Mouse (Mus musculus) brain, adult 2 months (tissue): Measurements from ENCODE around the gene Smoc2.

Experiments
- DNase-seq: peaks from one replicate; pipeline ENCODE4 v3.0.0; 2011; ENCODE audit warnings: low read depth, low spot score

The Smoc2 gene

GRCm38 (mm10) chr17:14279177-14279965 lies at the start of gene Smoc2:
TSS of gene Smoc2 (plus strand) at chr17:14279506.
- peak; percentile 31 for DNase-seq

- DNase-seq: no peak
Measured at GRCm38 (mm10) chr17:14230698-14231430, 48.4 kb upstream of the Smoc2 start.

GRCm38 (mm10) chr17:14232629-14233028 lies 46.7 kb upstream of the Smoc2 start:
- peak; percentile 84 for DNase-seq

GRCm38 (mm10) chr17:14233658-14234057 lies 45.6 kb upstream of the Smoc2 start:
- DNase-seq: no peak

GRCm38 (mm10) chr17:14234774-14235389 lies 44.4 kb upstream of the Smoc2 start:
- no peak for DNase-seq

- DNase-seq: no peak
Measured at GRCm38 (mm10) chr17:14237134-14237533, 42.2 kb upstream of the Smoc2 start.

GRCm38 (mm10) chr17:14239960-14240359 lies 39.3 kb upstream of the Smoc2 start:
- peak; percentile 21 for DNase-seq

- DNase-seq: peak; percentile 44
Measured at GRCm38 (mm10) chr17:14242634-14243033, 36.7 kb upstream of the Smoc2 start.

GRCm38 (mm10) chr17:14244195-14244965 lies 34.9 kb upstream of the Smoc2 start:
- peak; percentile 62 for DNase-seq

- no peak for DNase-seq
Measured at GRCm38 (mm10) chr17:14246266-14246665, 33.0 kb upstream of the Smoc2 start.

- DNase-seq: peak; percentile 94
Measured at GRCm38 (mm10) chr17:14247931-14248330, 31.4 kb upstream of the Smoc2 start.

GRCm38 (mm10) chr17:14249595-14249994 lies 29.7 kb upstream of the Smoc2 start:
- DNase-seq: peak; percentile 60

- DNase-seq: no peak
Measured at GRCm38 (mm10) chr17:14250401-14250800, 28.9 kb upstream of the Smoc2 start.

GRCm38 (mm10) chr17:14252456-14252855 lies 26.9 kb upstream of the Smoc2 start:
- DNase-seq: no peak

- no peak for DNase-seq
Measured at GRCm38 (mm10) chr17:14254616-14255015, 24.7 kb upstream of the Smoc2 start.

- DNase-seq: no peak
Measured at GRCm38 (mm10) chr17:14257799-14258520, 21.3 kb upstream of the Smoc2 start.

- DNase-seq: no peak
Measured at GRCm38 (mm10) chr17:14258906-14259305, 20.4 kb upstream of the Smoc2 start.

- peak; percentile 18 for DNase-seq
Measured at GRCm38 (mm10) chr17:14260966-14261365, 18.3 kb upstream of the Smoc2 start.

GRCm38 (mm10) chr17:14262217-14262616 lies 17.1 kb upstream of the Smoc2 start:
- DNase-seq: no peak

GRCm38 (mm10) chr17:14268001-14268400 lies 11.3 kb upstream of the Smoc2 start:
- no peak for DNase-seq

GRCm38 (mm10) chr17:14273386-14273785 lies 5.9 kb upstream of the Smoc2 start:
- DNase-seq: no peak
